8 mouse cellular contexts compared by ENCODE assay signal in the genomic region with DNA sequence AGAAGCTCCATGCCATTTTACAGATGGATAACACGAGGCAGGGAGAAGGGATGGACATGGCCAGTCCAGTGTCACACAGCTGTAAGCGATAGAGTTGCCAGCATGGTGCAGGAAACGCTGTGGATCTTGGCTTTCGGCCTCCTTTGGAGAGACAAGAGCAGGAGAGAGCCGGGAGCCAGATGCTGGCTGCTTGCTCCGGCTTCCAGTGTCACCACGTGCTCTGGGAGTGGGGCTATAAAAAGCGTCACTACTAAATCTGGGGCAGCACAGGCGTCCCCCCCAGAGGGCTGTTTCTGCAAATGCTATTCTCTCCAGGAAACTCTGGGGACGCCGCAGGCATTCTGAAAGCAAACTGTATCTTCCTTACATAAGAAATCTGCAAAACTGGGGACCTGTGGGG.
DNase-seq lines count a peak whose midpoint lies in the region; ATAC-seq and TF ChIP-seq lines count a peak whose summit lies in the region.

No protein-coding gene starts in this region.

- intact Hi-C loops in gastrocnemius, postnatal 36 days (cut with DNase I), result no loop called here

- H3K27me3 ChIP-seq in hindbrain, embryonic 13.5 days, result peaks cover 24% of the 10 kb centered on the region
- H3K27me3 ChIP-seq in hindbrain, embryonic 12.5 days, result peaks cover 25% of the 10 kb centered on the region
- no peaks in the 10 kb centered on the region for H3K27me3 ChIP-seq in myocyte (ENCODE audit: control insufficient read depth, insufficient read depth, insufficient read length)
- peaks cover 7% of the 10 kb centered on the region for H3K27me3 ChIP-seq in liver, embryonic 11.5 days (replicated peaks; ENCODE audit: control insufficient read depth, insufficient read depth, low read length)
- H3K27me3 ChIP-seq in midbrain, embryonic 10.5 days (ENCODE audit: low read depth, poor library complexity, severe bottlenecking), result peaks cover 30% of the 10 kb centered on the region

- H3K4me3 ChIP-seq in hindbrain, embryonic 13.5 days, result no peak overlapping the region
- no peak overlapping the region for H3K4me3 ChIP-seq in hindbrain, embryonic 12.5 days
- no peak overlapping the region for H3K4me3 ChIP-seq in myocyte
- H3K4me3 ChIP-seq in liver, embryonic 11.5 days (ENCODE audit: low read depth, low read length), result no peak overlapping the region
- H3K4me3 ChIP-seq in midbrain, embryonic 10.5 days, result no peak overlapping the region

- no peaks in the 10 kb centered on the region for H3K36me3 ChIP-seq in hindbrain, embryonic 13.5 days
- no peaks in the 10 kb centered on the region for H3K36me3 ChIP-seq in hindbrain, embryonic 12.5 days
- H3K36me3 ChIP-seq in myocyte (ENCODE audit: control insufficient read depth, insufficient read depth), result no peaks in the 10 kb centered on the region
- no peaks in the 10 kb centered on the region for H3K36me3 ChIP-seq in liver, embryonic 11.5 days (ENCODE audit: control insufficient read depth, insufficient read depth, low read length)
- H3K36me3 ChIP-seq in midbrain, embryonic 10.5 days, result no peaks in the 10 kb centered on the region

- H3K9me3 ChIP-seq in hindbrain, embryonic 13.5 days, result no peaks in the 10 kb centered on the region
- peaks cover 5% of the 10 kb centered on the region for H3K9me3 ChIP-seq in hindbrain, embryonic 12.5 days (replicated peaks)
- no peaks in the 10 kb centered on the region for H3K9me3 ChIP-seq in liver, embryonic 11.5 days (ENCODE audit: control insufficient read depth, low read length)
- H3K9me3 ChIP-seq in midbrain, embryonic 10.5 days (replicated peaks), result no peaks in the 10 kb centered on the region

- no peak overlapping the region for H3ac ChIP-seq in myocyte (ENCODE audit: control insufficient read depth, insufficient read length)

- 62% methylated on average over 11 of the region's 11 CpGs for WGBS in hindbrain, embryonic 13.5 days
- 64% methylated on average over 11 of the region's 11 CpGs for WGBS in hindbrain, embryonic 12.5 days
- 65% methylated on average over 11 of the region's 11 CpGs for WGBS in liver, embryonic 11.5 days
- WGBS in midbrain, embryonic 10.5 days, result 69% methylated on average over 11 of the region's 11 CpGs

- peaks cover 37% of the 10 kb centered on the region for H3K4me1 ChIP-seq in hindbrain, embryonic 13.5 days (replicated peaks)
- H3K4me1 ChIP-seq in hindbrain, embryonic 12.5 days, result peaks cover 21% of the 10 kb centered on the region
- H3K4me1 ChIP-seq in liver, embryonic 11.5 days (replicated peaks; ENCODE audit: control insufficient read depth, insufficient read depth, low read length), result peaks cover 30% of the 10 kb centered on the region
- H3K4me1 ChIP-seq in midbrain, embryonic 10.5 days, result peaks cover 38% of the 10 kb centered on the region

- H3K9ac ChIP-seq in hindbrain, embryonic 13.5 days, result no peak overlapping the region
- no peak overlapping the region for H3K9ac ChIP-seq in hindbrain, embryonic 12.5 days
- H3K9ac ChIP-seq in liver, embryonic 11.5 days (ENCODE audit: low read depth, low read length), result no peak overlapping the region

- no peak for TF ChIP-seq POLR2A in myocyte (IDR thresholded peaks at IDR 0.05; ENCODE audit: insufficient read length, low read depth)

- DNase-seq in gastrocnemius, postnatal 36 days, result peak; percentile 66 to 71
- peak; percentile 53 to 64 for DNase-seq in kidney, postnatal 4 days
- DNase-seq in liver, embryonic 11.5 days (ENCODE audit: low spot score), result no peak
- no peak for DNase-seq in thymus, adult 18-20 months
- DNase-seq in midbrain, embryonic 10.5 days (ENCODE audit: low spot score), result no peak

- H3K4me2 ChIP-seq in hindbrain, embryonic 13.5 days, result no peak overlapping the region
- H3K4me2 ChIP-seq in hindbrain, embryonic 12.5 days (replicated peaks), result no peak overlapping the region
- peak overlapping the region; percentile 41 for H3K4me2 ChIP-seq in myocyte (ENCODE audit: low read depth)
- H3K4me2 ChIP-seq in liver, embryonic 11.5 days, result no peak overlapping the region

- no peak for ATAC-seq in hindbrain, embryonic 13.5 days (ENCODE audit: low FRiP score)
- no peak for ATAC-seq in hindbrain, embryonic 12.5 days (ENCODE audit: low FRiP score)
- no peak for ATAC-seq in liver, embryonic 11.5 days (replicated peaks; ENCODE audit: low FRiP score)

- H3K27ac ChIP-seq in hindbrain, embryonic 13.5 days, result peak overlapping the region; percentile 2; the same call in 1 of the 2 replicates
- no peak overlapping the region for H3K27ac ChIP-seq in hindbrain, embryonic 12.5 days
- no peak overlapping the region for H3K27ac ChIP-seq in liver, embryonic 11.5 days (ENCODE audit: low read depth, low read length)
- no peak overlapping the region for H3K27ac ChIP-seq in midbrain, embryonic 10.5 days (replicated peaks)

- H3K79me2 ChIP-seq in myocyte (ENCODE audit: control insufficient read depth, insufficient read depth), result no peaks in the 10 kb centered on the region

TF ChIP-seq in myocyte, 11 proteins besides CTCF, POLR2A, EP300 and RAD21:
- TF ChIP-seq MYOD1 (IDR thresholded peaks at IDR 0.05; ENCODE audit: control insufficient read depth in 1 of 3, insufficient read length in 2 of 3, low read depth in 2 of 3), result peak in 1 of 3 experiments; percentile 1
- TF ChIP-seq E2F4 (IDR thresholded peaks at IDR 0.05; ENCODE audit: insufficient read depth), result no peak

Comparison
In these comparisons a context has a peak if more than half of its experiments do, and no peak if none do; other contexts are left out.
1. DNase-seq: peak in gastrocnemius, postnatal 36 days (2 of 2) and kidney, postnatal 4 days (2 of 2); none in liver, embryonic 11.5 days (single experiment), thymus, adult 18-20 months (0 of 2) and midbrain, embryonic 10.5 days (single experiment).